Mouse (Mus musculus) midbrain, embryonic 10.5 days (tissue): ENCODE results near the gene Stpg3. TPM values are rescaled to one million over a fixed set of nuclear protein-coding genes. Genes with fewer than 3 reads are reported as not detected.
"Not testable (repeated sequence)": the region's sequence is repeated elsewhere in the genome, so short reads cannot be mapped to it uniquely, and the experiment has no call there.

Source experiments
- DNase-seq: peaks from one replicate; pipeline ENCODE4 v3.0.0-alpha.2; 2017; ENCODE audit warnings: low spot score
- H3K27ac ChIP-seq: fragments of 300-500 bp; sonication (generic); replicated peaks from 2 replicates; pipeline ENCODE4 v1.5.1; 2016; ENCODE audit warnings: mild to moderate bottlenecking
- H3K27me3 ChIP-seq: fragments of 300-500 bp; sonication (generic); 2 replicates; pipeline ENCODE4 v1.6.1; 2016; ENCODE audit warnings: low read depth, mild to moderate bottlenecking; ENCODE audit not compliant: poor library complexity, severe bottlenecking
- H3K36me3 ChIP-seq: fragments of 300-500 bp; sonication (generic); 2 replicates; pipeline ENCODE4 v1.6.1; 2016; ENCODE audit warnings: mild to moderate bottlenecking, moderate library complexity
- H3K4me1 ChIP-seq: fragments of 300-500 bp; sonication (generic); 2 replicates; pipeline ENCODE4 v1.6.1; 2016
- H3K4me3 ChIP-seq: fragments of 300-500 bp; sonication (generic); 2 replicates; pipeline ENCODE4 v1.5.1; 2016; ENCODE audit warnings: mild to moderate bottlenecking, moderate library complexity
- H3K9me3 ChIP-seq: fragments of 300-500 bp; sonication (generic); replicated peaks from 2 replicates; pipeline ENCODE4 v1.6.1; 2016; ENCODE audit warnings: mild to moderate bottlenecking
- WGBS: fragments of 180-500 bp; shearing (Covaris S2); methylation state at CpG from one replicate; pipeline ENCODE4 v1.1.7; 2016; 5-methylcytosine and 5-hydroxymethylcytosine counted together
- polyA plus RNA-seq: library from polyadenylated mRNA; unstranded; fragments of >200 nt; fragmentation: Nextera tagmentation; extraction: Ambion mirVana; gene quantifications from 2 replicates; pipeline ENCODE4 v1.2.1, GENCODE M21; 2016

Stpg3 gene
- polyA plus RNA-seq = not detected in 2 replicates

- Histone ChIP-seq H3K27me3 (peaks cover 22% of the 10 kb centered on the region), H3K9me3 (no peaks in the 10 kb centered on the region), H3K4me3 (no peak within 1 kb of the TSS), H3K4me1 (peaks cover 28% of the 10 kb centered on the region), H3K27ac (no peak within 1 kb of the TSS), H3K36me3 (peaks cover 6% of the 10 kb centered on the region)
- WGBS = 78% methylated on average over 3 of the region's 3 CpGs
- DNase-seq = no peak
Measured at GRCm38 (mm10) chr2:25214444-25214843, at the start of gene Stpg3. TSS of gene Stpg3 (minus strand) at chr2:25214637.

GRCm38 (mm10) chr2:25263623-25264285 is 49.3 kb upstream of the Stpg3 start:
- Histone ChIP-seq H3K4me1 (peaks cover 52% of the 10 kb centered on the region), H3K27ac (no peak overlapping the region), H3K9me3 (no peaks in the 10 kb centered on the region), H3K27me3 (peaks cover 25% of the 10 kb centered on the region), H3K36me3 (peaks cover 11% of the 10 kb centered on the region), H3K4me3 (peak overlapping the region; percentile 79)
- 21% methylated on average over 12 of the region's 12 CpGs for WGBS
- no peak for DNase-seq

GRCm38 (mm10) chr2:25262795-25263622 is 48.6 kb upstream of the Stpg3 start:
- peaks cover 52% of the 10 kb centered on the region for H3K4me1 ChIP-seq
- peak overlapping the region; percentile 79 for H3K4me3 ChIP-seq
- H3K36me3 ChIP-seq = peaks cover 4% of the 10 kb centered on the region; the same call in 1 of the 2 replicates
- DNase-seq = no peak
- H3K27me3 ChIP-seq = peaks cover 25% of the 10 kb centered on the region
- H3K9me3 ChIP-seq = no peaks in the 10 kb centered on the region
- WGBS = under 1% methylated on average over 80 of the region's 82 CpGs
- H3K27ac ChIP-seq = peak overlapping the region; percentile 73

GRCm38 (mm10) chr2:25262291-25262767 is 47.9 kb upstream of the Stpg3 start, which contains the start of gene Tprn:
TSS of gene Tprn (plus strand) at chr2:25262618.
- DNase-seq = peak; percentile 91
- peaks cover 25% of the 10 kb centered on the region for H3K27me3 ChIP-seq
- WGBS = under 1% methylated on average over 39 of the region's 39 CpGs
- H3K9me3 ChIP-seq = no peaks in the 10 kb centered on the region
- H3K36me3 ChIP-seq = no peaks in the 10 kb centered on the region
- H3K4me1 ChIP-seq = peaks cover 51% of the 10 kb centered on the region
- H3K27ac ChIP-seq = peak within 1 kb of the TSS; percentile 73
- H3K4me3 ChIP-seq = peak within 1 kb of the TSS; percentile 79

GRCm38 (mm10) chr2:25261870-25262269 is 47.4 kb upstream of the Stpg3 start:
- Histone ChIP-seq H3K4me3 (peak overlapping the region; percentile 79), H3K9me3 (no peaks in the 10 kb centered on the region), H3K4me1 (peaks cover 46% of the 10 kb centered on the region), H3K36me3 (no peaks in the 10 kb centered on the region), H3K27ac (peak overlapping the region; percentile 72), H3K27me3 (peaks cover 25% of the 10 kb centered on the region)
- 48% methylated on average over 12 of the region's 12 CpGs for WGBS
- DNase-seq = no peak

- Histone ChIP-seq H3K4me3 (no peak overlapping the region), H3K36me3 (no peaks in the 10 kb centered on the region), H3K9me3 (no peaks in the 10 kb centered on the region), H3K4me1 (peaks cover 39% of the 10 kb centered on the region), H3K27ac (no peak overlapping the region), H3K27me3 (peaks cover 11% of the 10 kb centered on the region)
- no peak for DNase-seq
- WGBS = 56% methylated on average over 2 of the region's 2 CpGs
Measured at GRCm38 (mm10) chr2:25258887-25259286, 44.5 kb upstream of the Stpg3 start.

- H3K4me1 ChIP-seq = peaks cover 24% of the 10 kb centered on the region
- 82% methylated on average over 5 of the region's 5 CpGs for WGBS
- H3K27ac ChIP-seq, DNase-seq, H3K9me3 ChIP-seq, H3K27me3 ChIP-seq, H3K4me3 ChIP-seq: not testable (repeated sequence)
- peaks cover 14% of the 10 kb centered on the region for H3K36me3 ChIP-seq
Measured at GRCm38 (mm10) chr2:25257250-25257649, 42.8 kb upstream of the Stpg3 start.

GRCm38 (mm10) chr2:25256443-25257109 is 42.1 kb upstream of the Stpg3 start:
- Histone ChIP-seq H3K4me1 (peaks cover 18% of the 10 kb centered on the region), H3K36me3 (peaks cover 21% of the 10 kb centered on the region), H3K4me3 (peak overlapping the region; percentile 92)
- H3K9me3 ChIP-seq, DNase-seq, H3K27me3 ChIP-seq, H3K27ac ChIP-seq: not testable (repeated sequence)
- 61% methylated on average over 12 of the region's 12 CpGs for WGBS

GRCm38 (mm10) chr2:25255284-25255779 is 40.9 kb upstream of the Stpg3 start, which contains the start of gene Tmem203:
TSS of gene Tmem203 (plus strand) at chr2:25255439.
- Histone ChIP-seq H3K9me3 (no peaks in the 10 kb centered on the region), H3K27ac (peak within 1 kb of the TSS; percentile 94), H3K4me1 (peaks cover 18% of the 10 kb centered on the region), H3K36me3 (peaks cover 34% of the 10 kb centered on the region), H3K4me3 (peak within 1 kb of the TSS; percentile 92), H3K27me3 (no peaks in the 10 kb centered on the region)
- 0% methylated on average over 39 of the region's 39 CpGs for WGBS
- peak; percentile 95 for DNase-seq

- DNase-seq = no peak
- 89% methylated on average over 1 of the region's 1 CpGs for WGBS
- no peaks in the 10 kb centered on the region for H3K9me3 ChIP-seq
- H3K4me3 ChIP-seq = no peak overlapping the region
- peaks cover 18% of the 10 kb centered on the region for H3K4me1 ChIP-seq
- H3K27me3 ChIP-seq = no peaks in the 10 kb centered on the region
- H3K36me3 ChIP-seq = peaks cover 64% of the 10 kb centered on the region
- no peak overlapping the region for H3K27ac ChIP-seq
Measured at GRCm38 (mm10) chr2:25252331-25252730, 37.9 kb upstream of the Stpg3 start.

- DNase-seq = no peak
- 92% methylated on average over 10 of the region's 10 CpGs for WGBS
- no peaks in the 10 kb centered on the region for H3K9me3 ChIP-seq
- peaks cover 75% of the 10 kb centered on the region for H3K36me3 ChIP-seq
- peaks cover 30% of the 10 kb centered on the region for H3K27me3 ChIP-seq
- H3K4me3 ChIP-seq = no peak within 1 kb of the TSS
- peaks cover 20% of the 10 kb centered on the region for H3K4me1 ChIP-seq
- no peak within 1 kb of the TSS for H3K27ac ChIP-seq
Measured at GRCm38 (mm10) chr2:25246183-25247072, 32.0 kb upstream of the Stpg3 start, which contains the start of gene AL732309.1. TSS of gene AL732309.1 (minus strand) at chr2:25246863.
